Mouse (Mus musculus): ENCODE measurements around the gene Gm20388. TPM values are rescaled to one million over a fixed set of nuclear protein-coding genes. Genes with fewer than 3 reads are reported as not detected.

Gm20388 gene
- polyA plus RNA-seq, 1 experiment from 2014 or later, result not detected

DNA sequence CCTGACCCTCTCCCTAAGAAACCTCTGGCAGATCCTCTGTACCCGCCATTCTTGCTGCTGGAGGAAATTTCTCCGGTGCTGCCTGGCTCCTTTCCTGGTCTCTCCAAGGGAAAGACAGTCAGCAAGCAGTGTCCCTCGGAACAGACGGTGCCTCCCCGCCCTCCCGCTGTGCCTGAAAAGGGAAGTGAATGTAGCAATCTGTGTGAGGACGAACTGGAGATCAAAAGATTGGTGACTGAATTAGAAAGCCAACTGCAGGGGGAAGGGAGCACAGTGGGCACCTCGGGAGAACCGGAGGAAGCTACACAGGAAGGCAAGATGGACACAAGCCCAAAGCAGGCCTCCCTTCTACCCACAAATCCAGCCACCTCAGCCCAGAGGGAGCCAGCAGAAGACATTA lies 2353.6 kb downstream of the Gm20388 start:
- Histone ChIP-seq H3K36me3 (ENCODE audit: control insufficient read depth, insufficient read depth, low read length) (no peaks in the 10 kb centered on the region), H3K27me3 (ENCODE audit: control insufficient read depth, insufficient read depth, low read length) (peaks cover 5% of the 10 kb centered on the region; the same call in 1 of the 2 replicates), H3K4me3 (ENCODE audit: control insufficient read depth in 1 of 2, insufficient read depth in 1 of 2, low read depth in 1 of 2, low read length in 2 of 2) (no peak overlapping the region), H3K9me3 (ENCODE audit: control insufficient read depth, low read length) (no peaks in the 10 kb centered on the region), H3K9ac (ENCODE audit: low read length) (no peak overlapping the region), H3K4me2 (ENCODE audit: low read length) (no peak overlapping the region), H3K27ac (replicated peaks in 1 of 2; ENCODE audit: control insufficient read depth in 1 of 2, insufficient read depth in 1 of 2, low read depth in 2 of 2, low read length in 2 of 2) (no peak overlapping the region), H3K4me1 (ENCODE audit: control insufficient read depth in 2 of 2, insufficient read depth in 2 of 2, low read length in 2 of 2) (peaks cover 7% of the 10 kb centered on the region in 2 experiments; a peak in 2 of 4 replicates)
- 40% methylated on average over 9 of the region's 9 CpGs for WGBS
- ATAC-seq (ENCODE audit: insufficient number of reproducible peaks, insufficient read depth, low FRiP score, low read depth), result no peak

DNA sequence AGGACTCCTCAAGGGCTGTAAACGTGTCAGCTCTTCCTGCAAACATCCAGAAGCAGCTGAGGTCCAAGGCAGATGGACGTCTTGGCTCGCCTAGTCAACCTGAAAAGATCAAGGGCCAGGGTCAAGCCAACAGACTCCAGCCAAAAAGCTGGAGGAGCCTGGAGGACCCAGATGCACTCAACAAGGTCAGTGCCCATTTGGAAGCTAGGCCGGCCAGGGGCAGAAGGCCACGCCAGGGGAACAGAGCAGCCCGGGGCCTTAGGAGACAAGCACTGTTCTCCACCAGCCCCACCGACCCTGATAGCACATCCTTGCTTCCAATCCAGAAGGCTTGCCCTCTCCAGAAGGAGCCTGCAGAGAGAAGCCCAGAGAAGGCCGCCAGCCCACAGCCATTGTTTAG lies 2354.9 kb downstream of the Gm20388 start:
- H3K4me1 ChIP-seq (ENCODE audit: control insufficient read depth in 2 of 2, insufficient read depth in 2 of 2, low read length in 2 of 2), result peaks cover 7% of the 10 kb centered on the region in 2 experiments; a peak in 2 of 4 replicates
- H3K4me3 ChIP-seq (ENCODE audit: control insufficient read depth in 1 of 2, insufficient read depth in 1 of 2, low read depth in 1 of 2, low read length in 2 of 2), result no peak overlapping the region
- ATAC-seq (ENCODE audit: insufficient number of reproducible peaks, insufficient read depth, low FRiP score, low read depth), result no peak
- no peak overlapping the region for H3K4me2 ChIP-seq (ENCODE audit: low read length)
- no peaks in the 10 kb centered on the region for H3K36me3 ChIP-seq (ENCODE audit: control insufficient read depth, insufficient read depth, low read length)
- no peak overlapping the region for H3K27ac ChIP-seq (replicated peaks in 1 of 2; ENCODE audit: control insufficient read depth in 1 of 2, insufficient read depth in 1 of 2, low read depth in 2 of 2, low read length in 2 of 2)
- no peaks in the 10 kb centered on the region for H3K9me3 ChIP-seq (ENCODE audit: control insufficient read depth, low read length)
- H3K9ac ChIP-seq (ENCODE audit: low read length), result no peak overlapping the region
- WGBS, result 91% methylated on average over 8 of the region's 8 CpGs
- H3K27me3 ChIP-seq (ENCODE audit: control insufficient read depth, insufficient read depth, low read length), result peaks cover 14% of the 10 kb centered on the region

DNA sequence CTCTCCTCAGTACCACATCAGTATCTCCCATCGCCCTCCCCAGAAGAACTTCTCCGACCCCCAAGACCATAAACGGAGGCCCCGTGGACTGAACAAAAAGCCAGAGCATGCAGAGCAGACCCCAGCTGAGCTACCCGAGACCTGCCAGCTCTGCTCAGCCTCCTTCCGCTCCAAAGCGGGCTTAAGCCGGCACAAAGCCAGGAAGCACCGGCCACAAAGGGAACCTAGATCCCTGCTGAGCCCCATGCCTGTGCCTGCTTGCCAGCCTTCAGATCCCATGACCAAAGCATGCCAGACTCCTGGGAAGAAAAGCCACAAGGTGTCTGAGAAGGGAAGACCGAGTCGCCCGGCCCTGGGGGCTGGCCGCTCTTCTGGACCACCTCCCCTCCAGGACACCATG lies 2356.2 kb downstream of the Gm20388 start:
- Histone ChIP-seq H3K4me3 (ENCODE audit: control insufficient read depth in 1 of 2, insufficient read depth in 1 of 2, low read depth in 1 of 2, low read length in 2 of 2) (no peak overlapping the region), H3K27me3 (ENCODE audit: control insufficient read depth, insufficient read depth, low read length) (peaks cover 13% of the 10 kb centered on the region), H3K9ac (ENCODE audit: low read length) (no peak overlapping the region), H3K36me3 (ENCODE audit: control insufficient read depth, insufficient read depth, low read length) (no peaks in the 10 kb centered on the region), H3K4me1 (ENCODE audit: control insufficient read depth in 2 of 2, insufficient read depth in 2 of 2, low read length in 2 of 2) (peaks cover 7% of the 10 kb centered on the region in 2 experiments; a peak in 2 of 4 replicates), H3K9me3 (ENCODE audit: control insufficient read depth, low read length) (no peaks in the 10 kb centered on the region), H3K4me2 (ENCODE audit: low read length) (no peak overlapping the region), H3K27ac (replicated peaks in 1 of 2; ENCODE audit: control insufficient read depth in 1 of 2, insufficient read depth in 1 of 2, low read depth in 2 of 2, low read length in 2 of 2) (no peak overlapping the region)
- WGBS, result 68% methylated on average over 13 of the region's 13 CpGs
- no peak for ATAC-seq (ENCODE audit: insufficient number of reproducible peaks, insufficient read depth, low FRiP score, low read depth)

DNA sequence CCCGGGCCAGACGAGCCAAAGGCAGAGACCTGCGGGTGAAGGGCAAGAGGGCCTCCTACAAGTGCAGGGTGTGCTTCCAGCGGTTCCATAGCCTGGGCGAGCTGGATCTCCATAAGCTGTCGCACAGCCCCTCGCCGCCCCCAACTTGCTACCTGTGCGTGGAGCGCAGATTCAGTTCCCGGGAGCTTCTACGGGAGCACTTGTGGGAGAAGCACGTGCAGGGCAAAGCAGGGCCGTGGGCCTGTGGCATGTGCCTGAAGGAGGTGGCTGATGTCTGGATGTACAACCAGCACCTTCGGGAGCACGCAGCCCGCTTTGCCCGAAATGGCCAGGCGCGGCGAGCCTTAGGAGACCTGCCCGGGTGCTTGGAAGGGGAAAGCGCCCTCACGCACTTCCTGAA lies 2358.2 kb downstream of the Gm20388 start:
- 52% methylated on average over 24 of the region's 24 CpGs for WGBS
- Histone ChIP-seq H3K27ac (replicated peaks in 1 of 2; ENCODE audit: control insufficient read depth in 1 of 2, insufficient read depth in 1 of 2, low read depth in 2 of 2, low read length in 2 of 2) (no peak overlapping the region), H3K4me3 (ENCODE audit: control insufficient read depth in 1 of 2, insufficient read depth in 1 of 2, low read depth in 1 of 2, low read length in 2 of 2) (peak overlapping the region; percentile 41 to 47), H3K4me2 (ENCODE audit: low read length) (peak overlapping the region; percentile 78), H3K9me3 (ENCODE audit: control insufficient read depth, low read length) (no peaks in the 10 kb centered on the region), H3K36me3 (ENCODE audit: control insufficient read depth, insufficient read depth, low read length) (no peaks in the 10 kb centered on the region), H3K27me3 (ENCODE audit: control insufficient read depth, insufficient read depth, low read length) (peaks cover 16% of the 10 kb centered on the region), H3K4me1 (ENCODE audit: control insufficient read depth in 2 of 2, insufficient read depth in 2 of 2, low read length in 2 of 2) (peaks cover 7 to 9% of the 10 kb centered on the region in 2 experiments; a peak in 3 of 4 replicates), H3K9ac (ENCODE audit: low read length) (peak overlapping the region; percentile 68)
- no peak for ATAC-seq (ENCODE audit: insufficient number of reproducible peaks, insufficient read depth, low FRiP score, low read depth)

DNA sequence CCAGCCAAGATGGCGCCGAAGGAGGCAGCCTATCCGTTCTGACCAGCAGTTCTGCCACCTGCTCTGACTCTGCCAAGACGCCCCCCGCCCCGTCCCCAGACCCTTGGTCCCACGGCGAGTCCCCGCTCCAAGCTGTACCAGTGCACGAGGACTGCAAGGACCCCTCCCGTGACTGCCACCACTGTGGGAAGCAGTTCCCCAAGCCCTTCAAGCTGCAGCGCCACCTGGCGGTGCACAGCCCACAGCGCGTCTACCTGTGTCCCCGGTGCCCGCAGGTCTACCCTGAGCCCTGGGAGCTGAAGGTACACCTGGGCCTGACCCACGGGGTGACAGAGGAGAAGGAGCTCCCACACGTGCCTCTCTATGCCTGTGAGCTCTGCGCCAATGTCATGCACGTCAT lies 2358.8 kb downstream of the Gm20388 start:
- peak overlapping the region; percentile 41 to 47 for H3K4me3 ChIP-seq (ENCODE audit: control insufficient read depth in 1 of 2, insufficient read depth in 1 of 2, low read depth in 1 of 2, low read length in 2 of 2)
- peaks cover 8 to 9% of the 10 kb centered on the region in 2 experiments for H3K4me1 ChIP-seq (ENCODE audit: control insufficient read depth in 2 of 2, insufficient read depth in 2 of 2, low read length in 2 of 2)
- no peaks in the 10 kb centered on the region for H3K9me3 ChIP-seq (ENCODE audit: control insufficient read depth, low read length)
- WGBS, result 4% methylated on average over 21 of the region's 21 CpGs
- H3K36me3 ChIP-seq (ENCODE audit: control insufficient read depth, insufficient read depth, low read length), result no peaks in the 10 kb centered on the region
- H3K4me2 ChIP-seq (ENCODE audit: low read length), result peak overlapping the region; percentile 78
- H3K27me3 ChIP-seq (ENCODE audit: control insufficient read depth, insufficient read depth, low read length), result peaks cover 16% of the 10 kb centered on the region
- peak overlapping the region; percentile 68 for H3K9ac ChIP-seq (ENCODE audit: low read length)
- ATAC-seq (ENCODE audit: insufficient number of reproducible peaks, insufficient read depth, low FRiP score, low read depth), result peak; percentile 12; the same call in 1 of the 2 replicates
- no peak overlapping the region for H3K27ac ChIP-seq (replicated peaks in 1 of 2; ENCODE audit: control insufficient read depth in 1 of 2, insufficient read depth in 1 of 2, low read depth in 2 of 2, low read length in 2 of 2)

DNA sequence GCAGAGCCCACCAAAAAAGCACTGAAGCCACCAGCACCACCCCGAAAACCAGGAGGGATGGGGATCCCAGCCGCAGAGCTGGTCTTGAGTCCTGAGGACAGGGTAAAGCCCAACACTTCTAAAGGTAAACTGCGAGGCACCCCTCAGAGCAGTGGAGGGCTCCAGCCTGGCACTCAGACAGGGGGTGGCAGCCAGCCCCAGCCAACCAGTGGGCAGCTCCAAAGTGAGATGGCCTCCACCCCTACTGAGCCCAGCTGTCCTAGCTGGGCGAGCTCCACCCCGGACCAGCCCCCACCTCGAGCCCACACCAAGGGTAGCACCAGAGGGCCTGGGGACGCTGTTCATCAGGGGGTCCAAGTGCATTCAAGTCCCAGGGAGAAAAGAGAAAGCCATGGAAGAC lies 2359.9 kb downstream of the Gm20388 start:
- Histone ChIP-seq H3K9me3 (ENCODE audit: control insufficient read depth, low read length) (no peaks in the 10 kb centered on the region), H3K27me3 (ENCODE audit: control insufficient read depth, insufficient read depth, low read length) (peaks cover 16% of the 10 kb centered on the region), H3K27ac (replicated peaks in 1 of 2; ENCODE audit: control insufficient read depth in 1 of 2, insufficient read depth in 1 of 2, low read depth in 2 of 2, low read length in 2 of 2) (no peak overlapping the region), H3K4me2 (ENCODE audit: low read length) (no peak overlapping the region), H3K4me1 (ENCODE audit: control insufficient read depth in 2 of 2, insufficient read depth in 2 of 2, low read length in 2 of 2) (peaks cover 17 to 19% of the 10 kb centered on the region in 2 experiments), H3K9ac (ENCODE audit: low read length) (no peak overlapping the region), H3K36me3 (ENCODE audit: control insufficient read depth, insufficient read depth, low read length) (no peaks in the 10 kb centered on the region), H3K4me3 (ENCODE audit: control insufficient read depth in 1 of 2, insufficient read depth in 1 of 2, low read depth in 1 of 2, low read length in 2 of 2) (no peak overlapping the region)
- 75% methylated on average over 7 of the region's 7 CpGs for WGBS
- no peak for ATAC-seq (ENCODE audit: insufficient number of reproducible peaks, insufficient read depth, low FRiP score, low read depth)

DNA sequence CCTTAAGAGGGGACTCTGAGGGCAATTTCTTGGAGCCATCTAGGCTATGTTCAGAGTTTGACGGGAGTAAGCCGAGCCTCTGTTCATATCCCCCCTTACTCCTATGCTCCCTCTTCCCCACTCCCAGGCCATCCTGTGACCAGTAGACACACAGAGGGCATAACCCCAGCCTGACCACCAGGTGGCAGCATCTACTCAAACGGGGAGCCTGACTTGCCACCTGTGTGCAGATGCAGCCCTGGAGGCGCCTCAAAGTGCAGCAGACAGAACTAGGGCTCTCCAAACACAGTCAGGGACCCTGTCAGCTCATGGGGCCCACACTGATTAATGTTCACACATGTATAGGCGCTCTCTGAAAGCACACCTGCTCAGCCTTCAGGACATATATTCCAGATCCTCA lies 2362.5 kb downstream of the Gm20388 start:
- Histone ChIP-seq H3K36me3 (ENCODE audit: control insufficient read depth, insufficient read depth, low read length) (no peaks in the 10 kb centered on the region), H3K27me3 (ENCODE audit: control insufficient read depth, insufficient read depth, low read length) (peaks cover 16% of the 10 kb centered on the region), H3K4me2 (ENCODE audit: low read length) (no peak overlapping the region), H3K4me3 (ENCODE audit: control insufficient read depth in 1 of 2, insufficient read depth in 1 of 2, low read depth in 1 of 2, low read length in 2 of 2) (no peak overlapping the region), H3K4me1 (ENCODE audit: control insufficient read depth in 2 of 2, insufficient read depth in 2 of 2, low read length in 2 of 2) (peaks cover 17 to 19% of the 10 kb centered on the region in 2 experiments), H3K9ac (ENCODE audit: low read length) (no peak overlapping the region), H3K9me3 (ENCODE audit: control insufficient read depth, low read length) (no peaks in the 10 kb centered on the region), H3K27ac (replicated peaks in 1 of 2; ENCODE audit: control insufficient read depth in 1 of 2, insufficient read depth in 1 of 2, low read depth in 2 of 2, low read length in 2 of 2) (no peak overlapping the region)
- peak; percentile 44 for ATAC-seq (ENCODE audit: insufficient number of reproducible peaks, insufficient read depth, low FRiP score, low read depth)
- 11% methylated on average over 5 of the region's 5 CpGs for WGBS

DNA sequence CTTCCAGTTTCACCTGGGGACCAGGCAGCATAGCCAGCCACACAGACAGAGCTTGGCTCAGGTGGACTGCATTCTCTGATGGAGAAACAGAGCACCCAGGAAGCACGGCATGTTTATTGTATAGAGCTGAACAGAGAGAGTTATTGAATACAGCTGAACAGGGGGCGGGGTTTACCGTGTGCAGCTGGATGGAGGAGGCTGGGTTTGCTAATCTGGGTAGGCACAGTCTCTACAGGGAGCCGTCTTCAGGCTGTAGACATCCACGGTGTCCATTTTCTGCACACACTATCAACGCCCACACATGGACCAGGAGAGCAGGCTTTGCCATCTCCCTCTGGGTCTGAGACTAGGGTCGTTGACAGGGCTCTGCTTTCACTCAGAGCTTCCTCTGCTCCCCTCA lies 2363.2 kb downstream of the Gm20388 start:
- H3K4me1 ChIP-seq (ENCODE audit: control insufficient read depth in 2 of 2, insufficient read depth in 2 of 2, low read length in 2 of 2), result peaks cover 14 to 16% of the 10 kb centered on the region in 2 experiments
- H3K27ac ChIP-seq (replicated peaks in 1 of 2; ENCODE audit: control insufficient read depth in 1 of 2, insufficient read depth in 1 of 2, low read depth in 2 of 2, low read length in 2 of 2), result no peak overlapping the region
- H3K9me3 ChIP-seq (ENCODE audit: control insufficient read depth, low read length), result no peaks in the 10 kb centered on the region
- no peak overlapping the region for H3K4me3 ChIP-seq (ENCODE audit: control insufficient read depth in 1 of 2, insufficient read depth in 1 of 2, low read depth in 1 of 2, low read length in 2 of 2)
- H3K27me3 ChIP-seq (ENCODE audit: control insufficient read depth, insufficient read depth, low read length), result peaks cover 16% of the 10 kb centered on the region
- no peak overlapping the region for H3K4me2 ChIP-seq (ENCODE audit: low read length)
- H3K36me3 ChIP-seq (ENCODE audit: control insufficient read depth, insufficient read depth, low read length), result no peaks in the 10 kb centered on the region
- ATAC-seq (ENCODE audit: insufficient number of reproducible peaks, insufficient read depth, low FRiP score, low read depth), result no peak
- H3K9ac ChIP-seq (ENCODE audit: low read length), result no peak overlapping the region
- WGBS, result 47% methylated on average over 7 of the region's 7 CpGs

Data from heart, embryonic 14.5 days (tissue).